Mouse (Mus musculus): ENCODE data around the gene 1700025G04Rik. TPM values are rescaled to one million over a fixed set of nuclear protein-coding genes. Genes with fewer than 3 reads are reported as not detected.

1700025G04Rik gene
- polyA plus RNA-seq, 1 experiment from 2014 or later: 17.6 TPM

GRCm38 (mm10) chr1:151939987-151940386 is 149.9 kb downstream of the 1700025G04Rik start:
- no peak for DNase-seq (ENCODE audit: low spot score)
- 0 out of 2 replicates have a peak, but pooled peaks cover 3% of the 10 kb centered on the region for H3K36me3 ChIP-seq
- 72% methylated on average over 8 of the region's 8 CpGs for WGBS
- H3K9me3 ChIP-seq (replicated peaks): no peaks in the 10 kb centered on the region
- H3K27me3 ChIP-seq (ENCODE audit: low read depth, poor library complexity, severe bottlenecking): no peaks in the 10 kb centered on the region
- H3K27ac ChIP-seq (replicated peaks): peak overlapping the region; percentile 52
- peaks cover 41% of the 10 kb centered on the region for H3K4me1 ChIP-seq
- no peak overlapping the region for H3K4me3 ChIP-seq

GRCm38 (mm10) chr1:151939510-151939909 is 150.4 kb downstream of the 1700025G04Rik start:
- no peak overlapping the region for H3K4me3 ChIP-seq
- DNase-seq (ENCODE audit: low spot score): no peak
- H3K9me3 ChIP-seq (replicated peaks): no peaks in the 10 kb centered on the region
- 60% methylated on average over 6 of the region's 6 CpGs for WGBS
- H3K27me3 ChIP-seq (ENCODE audit: low read depth, poor library complexity, severe bottlenecking): no peaks in the 10 kb centered on the region
- peak overlapping the region; percentile 52 for H3K27ac ChIP-seq (replicated peaks)
- 0 out of 2 replicates have a peak, but pooled peaks cover 3% of the 10 kb centered on the region for H3K36me3 ChIP-seq
- peaks cover 37% of the 10 kb centered on the region for H3K4me1 ChIP-seq

GRCm38 (mm10) chr1:151933605-151934004 is 156.3 kb downstream of the 1700025G04Rik start:
- Histone ChIP-seq H3K27ac (replicated peaks) (no peak overlapping the region), H3K27me3 (ENCODE audit: low read depth, poor library complexity, severe bottlenecking) (no peaks in the 10 kb centered on the region), H3K4me1 (no peaks in the 10 kb centered on the region), H3K36me3 (0 out of 2 replicates have a peak, but pooled peaks cover 3% of the 10 kb centered on the region), H3K4me3 (no peak overlapping the region), H3K9me3 (replicated peaks) (no peaks in the 10 kb centered on the region)
- 90% methylated on average over 6 of the region's 6 CpGs for WGBS
- DNase-seq (ENCODE audit: low spot score): no peak

- 88% methylated on average over 8 of the region's 8 CpGs for WGBS
- H3K9me3 ChIP-seq (replicated peaks): no peaks in the 10 kb centered on the region
These were observed 163.1 kb downstream of the 1700025G04Rik start for GRCm38 (mm10) chr1:151926826-151927225.

GRCm38 (mm10) chr1:151926141-151926540 is 163.8 kb downstream of the 1700025G04Rik start:
- no peaks in the 10 kb centered on the region for H3K36me3 ChIP-seq
- H3K4me1 ChIP-seq: peaks cover 2% of the 10 kb centered on the region; the same call in 1 of the 2 replicates
- H3K27ac ChIP-seq (replicated peaks): no peak overlapping the region
- H3K27me3 ChIP-seq (ENCODE audit: low read depth, poor library complexity, severe bottlenecking): no peaks in the 10 kb centered on the region
- H3K9me3 ChIP-seq (replicated peaks): no peaks in the 10 kb centered on the region
- H3K4me3 ChIP-seq: no peak overlapping the region
- 76% methylated on average over 4 of the region's 4 CpGs for WGBS
- DNase-seq (ENCODE audit: low spot score): no peak

More at GRCm38 (mm10) chr1:151926826-151927225, 163.1 kb downstream of the 1700025G04Rik start:
- H3K36me3 ChIP-seq: no peaks in the 10 kb centered on the region
- no peak for DNase-seq (ENCODE audit: low spot score)
- H3K27me3 ChIP-seq (ENCODE audit: low read depth, poor library complexity, severe bottlenecking): no peaks in the 10 kb centered on the region
- H3K27ac ChIP-seq (replicated peaks): no peak overlapping the region
- peaks cover 2% of the 10 kb centered on the region; the same call in 1 of the 2 replicates for H3K4me1 ChIP-seq
- no peak overlapping the region for H3K4me3 ChIP-seq

GRCm38 (mm10) chr1:151925738-151926137 is 164.2 kb downstream of the 1700025G04Rik start:
- DNase-seq (ENCODE audit: low spot score): no peak

GRCm38 (mm10) chr1:151918806-151919357 is 171.0 kb downstream of the 1700025G04Rik start:
- no peak overlapping the region for H3K4me3 ChIP-seq
- peaks cover 9% of the 10 kb centered on the region; the same call in 1 of the 2 replicates for H3K36me3 ChIP-seq
- H3K27ac ChIP-seq (replicated peaks): no peak overlapping the region
- 67% methylated on average over 9 of the region's 9 CpGs for WGBS
- no peaks in the 10 kb centered on the region for H3K9me3 ChIP-seq (replicated peaks)
- no peak for DNase-seq (ENCODE audit: low spot score)
- H3K27me3 ChIP-seq (ENCODE audit: low read depth, poor library complexity, severe bottlenecking): no peaks in the 10 kb centered on the region
- peaks cover 9% of the 10 kb centered on the region for H3K4me1 ChIP-seq

More at GRCm38 (mm10) chr1:151925738-151926137, 164.2 kb downstream of the 1700025G04Rik start:
- no peaks in the 10 kb centered on the region for H3K36me3 ChIP-seq
- 85% methylated on average over 7 of the region's 7 CpGs for WGBS
- no peaks in the 10 kb centered on the region for H3K9me3 ChIP-seq (replicated peaks)
- no peak overlapping the region for H3K4me3 ChIP-seq
- no peak overlapping the region for H3K27ac ChIP-seq (replicated peaks)
- H3K4me1 ChIP-seq: peaks cover 2% of the 10 kb centered on the region; the same call in 1 of the 2 replicates
- no peaks in the 10 kb centered on the region for H3K27me3 ChIP-seq (ENCODE audit: low read depth, poor library complexity, severe bottlenecking)

- WGBS: 85% methylated on average over 3 of the region's 3 CpGs
These were observed 172.2 kb downstream of the 1700025G04Rik start for GRCm38 (mm10) chr1:151917736-151918135.

GRCm38 (mm10) chr1:151914494-151914893 is 175.4 kb downstream of the 1700025G04Rik start:
- Histone ChIP-seq H3K27me3 (ENCODE audit: low read depth, poor library complexity, severe bottlenecking) (no peaks in the 10 kb centered on the region), H3K36me3 (peaks cover 16% of the 10 kb centered on the region), H3K27ac (replicated peaks) (no peak overlapping the region), H3K9me3 (replicated peaks) (no peaks in the 10 kb centered on the region), H3K4me3 (no peak overlapping the region), H3K4me1 (peaks cover 9% of the 10 kb centered on the region)
- DNase-seq (ENCODE audit: low spot score): no peak
- 92% methylated on average over 9 of the region's 9 CpGs for WGBS

More at GRCm38 (mm10) chr1:151917736-151918135, 172.2 kb downstream of the 1700025G04Rik start:
- H3K4me1 ChIP-seq: peaks cover 9% of the 10 kb centered on the region
- H3K9me3 ChIP-seq (replicated peaks): no peaks in the 10 kb centered on the region
- peaks cover 9% of the 10 kb centered on the region; the same call in 1 of the 2 replicates for H3K36me3 ChIP-seq
- no peaks in the 10 kb centered on the region for H3K27me3 ChIP-seq (ENCODE audit: low read depth, poor library complexity, severe bottlenecking)
- H3K27ac ChIP-seq (replicated peaks): no peak overlapping the region
- no peak for DNase-seq (ENCODE audit: low spot score)
- H3K4me3 ChIP-seq: no peak overlapping the region

GRCm38 (mm10) chr1:151907014-151907413 is 182.9 kb downstream of the 1700025G04Rik start:
- 92% methylated on average over 4 of the region's 4 CpGs for WGBS
- H3K4me1 ChIP-seq: no peaks in the 10 kb centered on the region
- no peak for DNase-seq (ENCODE audit: low spot score)
- H3K9me3 ChIP-seq (replicated peaks): no peaks in the 10 kb centered on the region
- H3K36me3 ChIP-seq: peaks cover 15% of the 10 kb centered on the region
- H3K4me3 ChIP-seq: no peak overlapping the region
- no peaks in the 10 kb centered on the region for H3K27me3 ChIP-seq (ENCODE audit: low read depth, poor library complexity, severe bottlenecking)
- H3K27ac ChIP-seq (replicated peaks): no peak overlapping the region

- WGBS: 75% methylated on average over 12 of the region's 12 CpGs
- Histone ChIP-seq H3K27ac (replicated peaks) (no peak overlapping the region), H3K27me3 (ENCODE audit: low read depth, poor library complexity, severe bottlenecking) (no peaks in the 10 kb centered on the region), H3K9me3 (replicated peaks) (no peaks in the 10 kb centered on the region), H3K36me3 (no peaks in the 10 kb centered on the region), H3K4me1 (peaks cover 17% of the 10 kb centered on the region), H3K4me3 (no peak overlapping the region)
- no peak for DNase-seq (ENCODE audit: low spot score)
These were observed 189.1 kb downstream of the 1700025G04Rik start for GRCm38 (mm10) chr1:151900706-151901360.

GRCm38 (mm10) chr1:151899964-151900363 is 190.0 kb downstream of the 1700025G04Rik start:
- WGBS: 85% methylated on average over 7 of the region's 7 CpGs
- H3K27ac ChIP-seq (replicated peaks): peak overlapping the region; percentile 14; the same call in 1 of the 2 replicates
- peaks cover 17% of the 10 kb centered on the region for H3K4me1 ChIP-seq
- H3K4me3 ChIP-seq: no peak overlapping the region
- no peaks in the 10 kb centered on the region for H3K27me3 ChIP-seq (ENCODE audit: low read depth, poor library complexity, severe bottlenecking)
- no peaks in the 10 kb centered on the region for H3K36me3 ChIP-seq
- no peak for DNase-seq (ENCODE audit: low spot score)
- H3K9me3 ChIP-seq (replicated peaks): no peaks in the 10 kb centered on the region

GRCm38 (mm10) chr1:151895406-151895805 is 194.5 kb downstream of the 1700025G04Rik start:
- H3K27ac ChIP-seq (replicated peaks): no peak overlapping the region
- no peaks in the 10 kb centered on the region for H3K9me3 ChIP-seq (replicated peaks)
- no peak overlapping the region for H3K4me3 ChIP-seq
- 91% methylated on average over 4 of the region's 4 CpGs for whole genome bisulfite sequencing
- peaks cover 7% of the 10 kb centered on the region; the same call in 1 of the 2 replicates for H3K4me1 ChIP-seq
- no peaks in the 10 kb centered on the region for H3K27me3 ChIP-seq (ENCODE audit: low read depth, poor library complexity, severe bottlenecking)
- DNase-seq (ENCODE audit: low spot score): no peak
- H3K36me3 ChIP-seq: peaks cover 12% of the 10 kb centered on the region; the same call in 1 of the 2 replicates
